Mouse (Mus musculus): ENCODE results near the gene Timm23. TPM values are rescaled to one million over a fixed set of nuclear protein-coding genes. Genes with fewer than 3 reads are reported as not detected.

Timm23 gene
- polyA plus RNA-seq (2017; shearing (Covaris generic)), result 154 TPM

GRCm38 (mm10) chr14:32201791-32202451, at the start of gene Timm23, which contains the start of gene Parg:
Gene Timm23, minus strand, starts transcription at chr14:32201898.
Gene Parg, plus strand, starts transcription at chr14:32201949.

DNA sequence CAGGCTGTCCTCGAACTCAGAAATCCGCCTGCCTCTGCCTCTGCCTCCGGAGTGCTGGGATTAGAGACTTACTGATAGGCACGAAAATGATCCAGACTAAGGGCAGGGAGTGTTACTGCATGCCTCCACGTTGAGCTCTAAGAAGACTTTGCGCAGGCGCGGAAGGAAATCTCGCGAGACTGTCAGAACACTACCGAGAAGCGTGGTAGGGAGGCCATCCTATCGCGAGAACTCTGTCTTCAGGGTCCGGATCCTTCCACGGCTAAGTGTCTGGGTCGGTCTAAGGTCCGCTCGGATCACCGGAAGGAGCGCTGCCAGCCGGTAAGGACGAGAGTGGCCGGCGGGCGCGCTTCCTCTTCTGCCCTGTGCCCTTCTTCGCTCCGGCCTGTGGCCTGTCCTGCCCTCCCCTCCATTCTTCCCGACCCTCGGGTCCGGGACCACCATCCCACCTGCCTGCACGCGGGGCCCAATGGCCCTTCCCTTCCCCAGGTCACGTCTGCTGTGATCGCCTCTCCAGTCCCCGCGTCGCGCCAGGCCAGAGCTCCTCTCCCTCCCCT, 41.9 kb downstream of the Timm23 start, which contains the start of gene Ncoa4:
Gene Ncoa4 (plus strand): TSS at position 176 of the 557 bp plus-strand sequence.

GRCm38 (mm10) chr14:32141723-32142122, 60.0 kb downstream of the Timm23 start, which contains the start of gene Msmb:
Gene Msmb, plus strand, starts transcription at chr14:32142023.

Other genes starting within 250 kb of the Timm23 start
- not detected for gene Galnt15, start 172.9 kb downstream of the Timm23 start, polyA plus RNA-seq (2017; shearing (Covaris generic))
- gene Oxnad1, start 116.5 kb downstream of the Timm23 start, polyA plus RNA-seq (2017; shearing (Covaris generic)), result 24.8 TPM
- 92.7 TPM for gene Dph3, start 116.2 kb downstream of the Timm23 start, polyA plus RNA-seq (2017; shearing (Covaris generic))
- gene Msmb, start 59.9 kb downstream of the Timm23 start, polyA plus RNA-seq (2017; shearing (Covaris generic)), result not detected
- gene Ncoa4, start 42.0 kb downstream of the Timm23 start, polyA plus RNA-seq (2017; shearing (Covaris generic)), result 102 TPM
- gene Parg, start 51 bp upstream of the Timm23 start, polyA plus RNA-seq (2017; shearing (Covaris generic)), result 24.3 TPM
- 0.26 TPM for gene Ogdhl, start 120.1 kb upstream of the Timm23 start, polyA plus RNA-seq (2017; shearing (Covaris generic))
- gene 1700024G13Rik, start 186.5 kb upstream of the Timm23 start, polyA plus RNA-seq (2017; shearing (Covaris generic)), result not detected

Data from CD4-positive, CD25-positive, alpha-beta regulatory T cell, adult 9 weeks (primary cell).